Mouse (Mus musculus) heart, postnatal 14 days (tissue): Measurements from ENCODE around the gene Prdx2. TPM values are rescaled to one million over a fixed set of nuclear protein-coding genes. Genes with fewer than 3 reads are reported as not detected.

Experiments
- DNase-seq, 2 experiments: peaks; one replicate each; pipeline ENCODE4 v3.0.0; 2021 to 2022
- intact Hi-C: fragments of 180-260 bp; cut with DNase I; formaldehyde crosslinking; loops from one replicate; pipeline ENCODE4 v1.15.1; 2025
- long read RNA-seq, 2 experiments: library from polyadenylated mRNA; stranded (forward); transcript quantifications; one replicate each; pipeline ENCODE4 v2.0.0; 2021
- total RNA-seq, 2 experiments: library from RNA; stranded (reverse); gene quantifications; 2 replicates each; pipeline ENCODE4 v1.2.3; 2021

Gene Prdx2
- total RNA-seq, result 100 to 1,000 TPM; 627 to 727 TPM
- long read RNA-seq, experiment 1, transcript Prdx2-202 (6 exons, 1,590 nt), result minor isoform, 14 of 965 reads
- long read RNA-seq, experiment 1, transcript Prdx2-201 (6 exons, 1,500 nt), result major isoform, 754 of 965 reads
- long read RNA-seq, experiment 1, transcript Prdx2-203 (6 exons, 1,612 nt), result minor isoform, 69 of 965 reads
- long read RNA-seq, experiment 1, transcript Prdx2-208 (5 exons, 1,175 nt), result minor isoform, 49 of 965 reads
- long read RNA-seq, experiment 1, partial matches to known transcripts, result 72 of 965 reads
- long read RNA-seq, experiment 1, other reads (novel, unspliced or antisense), result 6 of 965 reads
- long read RNA-seq, experiment 2, transcript Prdx2-201 (6 exons, 1,500 nt), result major isoform, 601 of 843 reads
- long read RNA-seq, experiment 2, transcript Prdx2-203 (6 exons, 1,612 nt), result minor isoform, 48 of 843 reads
- long read RNA-seq, experiment 2, transcript Prdx2-208 (5 exons, 1,175 nt), result minor isoform, 56 of 843 reads
- long read RNA-seq, experiment 2, transcript Prdx2-202 (6 exons, 1,590 nt), result minor isoform, 16 of 843 reads
- long read RNA-seq, experiment 2, partial matches to known transcripts, result 112 of 843 reads
- long read RNA-seq, experiment 2, other reads (novel, unspliced or antisense), result 9 of 843 reads

DNA sequence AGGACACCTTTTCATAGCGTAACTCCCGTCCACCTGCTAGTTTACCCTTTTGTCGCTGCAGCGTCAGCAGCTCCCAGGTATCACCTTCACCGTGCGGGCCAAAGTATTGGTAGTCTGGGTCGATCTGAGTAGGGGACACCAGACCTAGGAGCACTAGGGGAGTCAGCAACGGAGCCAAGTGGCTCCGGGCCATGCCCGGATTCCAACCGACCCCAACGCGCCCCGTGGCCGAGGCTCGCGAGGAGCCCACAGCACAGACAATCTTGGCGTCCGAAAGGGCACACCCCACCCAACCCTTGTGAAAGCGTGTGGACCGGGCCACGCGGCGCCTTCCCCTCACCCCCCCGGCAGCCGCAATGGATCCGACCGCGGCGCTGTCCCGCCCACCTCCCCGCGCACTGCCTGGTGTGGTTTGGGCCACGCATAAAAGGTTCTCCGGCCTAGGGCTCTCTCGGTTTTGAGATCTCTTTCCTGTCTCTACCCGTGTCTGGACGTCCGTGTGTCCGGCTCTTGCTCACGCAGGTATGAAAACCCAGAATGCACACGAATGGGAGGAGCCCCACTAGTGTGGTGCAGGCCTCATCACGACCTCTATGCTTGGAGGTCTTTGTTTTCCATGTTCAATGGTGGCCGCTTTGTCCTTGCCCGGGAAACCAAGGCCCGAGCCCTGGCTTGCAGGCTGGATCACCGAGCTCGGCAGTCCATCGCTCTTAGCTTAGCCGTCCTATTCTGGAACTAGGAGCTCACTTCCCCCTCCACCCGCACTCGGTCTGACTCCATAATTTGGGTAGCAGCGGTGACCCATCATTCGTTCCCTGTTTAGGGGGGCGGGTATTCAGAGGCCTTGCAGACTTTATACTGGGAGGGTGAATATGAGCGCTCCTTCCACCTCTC lies at the start of gene Prdx2, which contains the start of the genes Gm49661 and Rnaseh2a:
TSS of gene Prdx2 (plus strand) at position 347 of the 894 bp plus-strand sequence.
TSS of gene Gm49661 (minus strand) at position 193 of the 894 bp plus-strand sequence.
TSS of gene Rnaseh2a (minus strand) at position 527 of the 894 bp plus-strand sequence.
- intact Hi-C loops, result no loop called here

GRCm38 (mm10) chr8:84921596-84921995 lies 47.8 kb upstream of the Prdx2 start:
- DNase-seq, result no peak
- intact Hi-C loops, result no loop called here

More for the DNA sequence above, at the start of gene Prdx2, which contains the start of the genes Gm49661 and Rnaseh2a:
- DNase-seq, result peak; percentile 77 to 78

DNA sequence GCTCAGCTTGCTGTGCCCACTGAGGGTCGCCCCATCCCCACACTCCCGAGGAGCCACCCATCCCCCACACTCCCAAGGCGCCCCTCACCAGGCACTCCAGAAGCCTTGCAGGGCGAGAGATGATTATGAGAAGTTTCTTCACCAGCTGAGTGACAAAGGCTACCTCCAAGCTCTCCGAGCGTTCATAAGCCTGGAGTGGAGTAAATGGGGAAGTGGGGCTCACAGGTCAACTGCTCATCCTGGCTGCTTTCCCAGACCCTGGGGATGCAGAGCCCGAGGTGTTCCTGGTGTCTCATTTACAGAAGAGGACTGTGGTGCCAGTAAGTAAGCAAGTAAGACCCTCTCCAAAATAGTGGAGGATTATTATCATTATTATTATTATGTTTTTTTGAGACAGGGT lies 43.8 kb upstream of the Prdx2 start:
- intact Hi-C loops, result no loop called here

DNA sequence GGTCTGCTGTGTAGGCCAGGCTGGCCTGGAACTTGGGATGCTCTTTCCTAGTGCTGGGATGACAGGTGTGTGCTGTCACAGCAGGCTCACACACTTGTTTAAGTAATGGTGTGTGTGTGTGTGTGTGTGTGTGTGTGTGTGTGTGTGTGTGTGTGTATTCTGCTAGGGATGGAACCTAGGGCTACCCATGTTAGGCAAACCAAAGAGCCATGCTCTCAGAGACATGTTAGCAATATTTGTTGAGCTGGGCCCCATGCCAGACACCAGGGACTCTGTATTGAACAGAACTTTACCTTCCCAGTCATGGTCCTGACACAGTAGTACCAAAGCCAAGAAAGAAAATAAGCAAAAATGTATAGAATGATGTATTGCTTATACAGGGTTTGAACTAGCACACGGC lies 41.9 kb upstream of the Prdx2 start:
- DNase-seq, result no peak
- intact Hi-C loops, result no loop called here

More for the DNA sequence above, 43.8 kb upstream of the Prdx2 start:
- DNase-seq, result no peak

DNA sequence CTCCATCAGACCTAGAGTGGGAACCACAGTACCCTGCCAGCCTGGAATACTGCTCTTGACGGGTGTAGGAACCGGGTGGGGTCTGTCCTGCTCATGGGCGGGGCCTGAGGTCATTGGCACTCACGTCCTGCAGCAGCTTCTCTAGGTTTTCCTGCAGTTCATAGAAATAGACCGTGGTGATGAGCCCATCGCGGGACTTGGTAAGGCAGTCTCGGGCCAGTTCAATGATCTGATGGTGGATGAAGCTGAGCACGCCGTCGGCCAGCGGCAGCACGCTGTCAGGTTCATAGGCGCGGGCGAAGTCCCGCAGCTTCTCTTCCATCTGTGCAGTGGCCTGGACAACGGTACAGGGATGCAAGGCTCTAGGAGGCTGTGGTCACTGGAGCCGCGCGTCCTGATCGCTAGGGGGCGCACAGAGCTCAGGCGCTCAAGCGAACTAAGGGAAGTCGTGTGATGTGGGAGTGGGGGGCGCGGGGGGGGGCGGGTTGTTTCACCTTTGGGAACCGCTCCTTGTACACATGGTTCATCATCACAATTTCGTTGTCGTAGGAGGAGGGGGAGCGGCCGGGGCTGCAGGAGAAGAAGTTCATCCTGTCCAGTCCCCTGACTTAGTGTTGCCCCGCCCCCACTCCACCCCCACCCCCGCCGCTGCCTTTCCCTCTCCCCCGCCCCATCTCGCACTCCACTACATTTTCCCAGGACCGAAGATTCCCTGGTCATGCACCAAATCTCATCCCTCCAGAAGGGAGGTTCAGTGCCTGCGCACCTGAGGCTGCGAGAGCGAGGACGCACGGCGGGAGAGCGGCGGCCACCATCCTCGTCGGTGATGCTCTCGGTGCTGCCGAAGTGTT lies 40.7 kb upstream of the Prdx2 start:
- intact Hi-C loops, result loop anchor here (2.0 kb wide), 2 partner anchors 28 to 70 kb away; no protein-coding TSS in a partner anchor
- peak; percentile 72 to 81 for DNase-seq

- intact Hi-C loops, result no loop called here
- DNase-seq, result no peak
These were observed 38.8 kb upstream of the Prdx2 start for GRCm38 (mm10) chr8:84930582-84930981.

- no peak for DNase-seq
- intact Hi-C loops, result no loop called here
These were observed 35.4 kb upstream of the Prdx2 start for GRCm38 (mm10) chr8:84933767-84934559.

DNA sequence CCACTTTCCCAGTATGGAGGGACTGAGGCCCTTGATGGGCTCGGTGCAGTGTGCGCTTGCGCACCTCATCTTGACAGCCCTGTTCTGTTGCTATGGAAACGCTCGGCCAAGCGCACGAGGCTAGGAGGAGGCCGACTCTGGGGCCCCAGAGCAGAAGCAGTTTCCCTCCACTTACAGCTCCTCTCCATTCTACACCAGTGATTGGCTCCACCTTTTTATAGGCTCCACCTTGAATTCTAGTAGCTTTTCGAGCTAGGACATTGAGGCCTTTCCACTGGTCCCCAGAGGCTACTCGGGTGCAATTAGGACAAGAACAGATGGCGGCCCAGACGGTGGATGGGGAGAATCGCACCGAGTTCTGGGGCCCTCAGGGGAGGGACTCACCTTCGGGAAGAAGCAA lies 34.5 kb upstream of the Prdx2 start:
- intact Hi-C loops, result no loop called here
- DNase-seq, result no peak

DNA sequence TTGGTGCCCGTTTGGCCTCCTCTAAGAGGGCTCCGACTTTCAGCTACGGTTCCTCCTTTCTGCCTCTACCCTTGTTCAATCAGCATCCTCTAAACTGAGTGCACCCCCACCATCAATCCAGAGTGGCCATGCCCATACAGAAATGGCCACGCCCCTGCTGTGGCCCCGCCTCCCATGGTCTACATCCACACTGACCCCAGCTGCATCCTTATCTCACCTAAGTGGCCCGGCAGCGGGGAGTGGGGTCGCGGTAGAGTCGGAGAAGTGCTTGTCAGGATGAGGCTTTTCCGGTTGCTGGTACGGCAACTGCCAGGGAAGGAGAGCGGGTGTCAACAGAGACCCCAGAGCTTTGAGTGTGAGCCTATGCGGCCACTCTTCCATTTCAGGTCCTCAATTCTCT lies 33.9 kb upstream of the Prdx2 start:
- DNase-seq, result no peak
- intact Hi-C loops, result no loop called here

GRCm38 (mm10) chr8:84936041-84936961 lies 33.1 kb upstream of the Prdx2 start:
- intact Hi-C loops, result no loop called here
- no peak for DNase-seq

DNA sequence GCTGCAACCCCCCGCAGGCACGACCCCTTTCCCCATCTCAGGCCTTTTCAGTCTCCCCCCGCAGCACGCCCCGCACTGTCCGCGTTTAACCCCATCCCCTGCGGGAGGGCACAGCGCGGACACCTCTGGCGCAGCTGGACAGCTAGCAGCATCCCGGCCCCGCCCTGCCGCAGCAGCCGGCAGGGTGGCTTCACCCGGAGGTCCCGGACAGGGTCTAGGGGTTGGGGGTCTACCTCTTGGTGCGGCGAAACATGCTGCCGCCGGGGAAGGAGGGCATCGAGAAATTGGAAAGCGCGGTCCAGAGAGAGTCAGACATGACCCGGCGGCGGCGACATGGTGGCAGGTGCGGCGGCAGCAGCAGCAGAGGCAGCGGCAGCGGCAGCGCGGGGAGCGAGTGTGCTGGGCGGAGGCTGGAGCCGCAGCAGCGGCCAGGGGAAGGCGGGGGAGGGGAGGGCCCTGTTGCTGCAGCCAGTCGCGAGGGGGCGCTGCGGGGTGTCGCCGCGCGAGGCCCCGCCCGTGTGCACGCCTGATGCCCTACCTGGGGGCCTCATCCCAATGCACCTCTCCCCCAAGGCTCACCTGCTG lies 32.3 kb upstream of the Prdx2 start, which contains the start of gene Mast1:
TSS of gene Mast1 (minus strand) at position 398 of the 585 bp plus-strand sequence.
- intact Hi-C loops, result no loop called here
- DNase-seq, result peak; percentile 69 to 74

DNA sequence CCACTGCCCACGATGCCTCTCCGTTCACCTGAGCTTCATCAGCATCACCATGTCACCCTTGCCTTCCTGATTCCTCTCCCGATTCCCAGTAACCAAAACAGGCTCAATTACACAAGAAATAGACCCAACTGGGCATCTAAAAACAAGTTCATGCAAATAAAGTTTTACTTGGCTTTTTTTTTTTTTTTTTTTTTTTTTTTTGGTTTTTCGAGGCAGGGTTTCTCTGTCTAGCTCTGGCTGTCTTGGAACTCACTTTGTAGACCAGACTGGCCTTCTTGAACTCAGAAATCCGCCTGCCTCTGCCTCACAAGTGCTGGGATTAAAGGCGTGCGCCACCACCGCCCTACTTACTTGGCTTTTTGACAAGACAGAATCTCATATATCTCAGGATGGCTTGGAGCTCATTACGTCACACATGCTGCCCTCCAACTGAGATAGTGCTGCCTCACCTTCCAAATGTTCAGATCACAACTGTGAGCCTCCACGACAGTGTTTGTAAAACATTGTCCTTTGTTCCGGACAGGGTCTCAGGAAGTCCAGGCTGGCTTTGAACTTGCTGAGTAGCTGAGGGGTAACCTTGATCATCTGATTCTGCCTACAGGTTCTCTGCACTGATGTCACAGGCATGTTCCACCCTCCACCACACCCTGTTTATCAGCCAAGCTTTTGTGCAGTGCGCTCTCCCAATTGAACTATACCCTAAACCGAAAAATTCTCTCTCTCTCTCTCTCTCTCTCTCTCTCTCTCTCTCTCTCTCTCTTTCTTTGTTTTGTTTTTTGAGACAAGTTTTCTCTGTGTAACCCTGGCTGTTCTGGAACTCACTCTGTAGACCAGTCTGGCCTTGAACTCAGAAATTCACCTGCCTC lies 31.5 kb upstream of the Prdx2 start:
- intact Hi-C loops, result no loop called here
- DNase-seq, result no peak

DNA sequence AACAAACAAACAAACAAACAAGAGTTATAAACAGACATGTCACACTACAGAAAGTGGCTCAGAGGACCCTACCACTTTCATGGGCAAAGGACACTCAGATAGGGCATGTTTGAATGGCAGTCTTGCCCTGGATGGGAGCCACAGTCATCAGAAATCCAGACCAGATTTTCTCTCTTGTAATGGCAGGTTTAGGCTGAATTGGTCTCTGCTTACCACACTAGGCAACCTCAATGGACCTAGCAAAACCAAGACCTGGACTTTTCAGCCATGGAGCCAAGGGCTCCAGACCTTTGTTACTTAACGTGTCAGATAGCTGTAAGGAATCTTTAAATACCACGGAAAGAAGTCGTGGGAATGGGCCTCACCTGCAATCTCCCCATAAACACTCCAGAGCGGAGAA lies 25.7 kb upstream of the Prdx2 start:
- intact Hi-C loops, result no loop called here
- no peak for DNase-seq

- intact Hi-C loops, result no loop called here
- DNase-seq, result no peak
These were observed 24.8 kb upstream of the Prdx2 start for GRCm38 (mm10) chr8:84944478-84945160.

DNA sequence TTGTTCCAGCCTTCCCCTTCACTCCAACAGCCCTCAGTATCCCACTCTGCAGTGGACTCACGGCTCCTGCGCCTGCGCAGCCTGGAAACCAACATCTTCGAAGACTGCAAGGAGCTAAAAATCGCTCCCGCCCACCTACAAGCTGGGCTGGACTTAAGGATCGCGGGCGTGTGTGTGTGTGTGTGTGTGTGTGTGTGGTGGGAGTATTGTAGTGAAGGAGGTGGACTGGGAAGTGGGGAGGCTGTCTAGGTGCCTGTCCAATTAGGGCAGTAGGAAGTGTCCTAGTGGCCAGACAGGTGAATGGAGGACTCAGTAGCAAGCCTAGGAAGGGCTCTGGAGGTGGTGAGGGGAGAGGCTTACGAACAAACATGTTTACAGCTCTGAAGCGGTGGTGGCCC lies 24.2 kb upstream of the Prdx2 start:
- DNase-seq, result no peak
- intact Hi-C loops, result no loop called here
